Mouse (Mus musculus) CH12F3 (cell line): Measurements from ENCODE around the gene Tmem248.

Experiments
- in situ Hi-C: fragments of 300-500 bp; cut with MboI; formaldehyde crosslinking; loops from 2 replicates; pipeline ENCODE4 v1.14.3; 2020; ENCODE audit warnings: low sequenced_read_pairs

The Tmem248 gene

GRCm38 (mm10) chr5:130200233-130201029 is 16.4 kb upstream of the Tmem248 start:
- in situ Hi-C loops: no loop called here

GRCm38 (mm10) chr5:130203948-130204347 is 12.9 kb upstream of the Tmem248 start:
- in situ Hi-C loops: no loop called here

- in situ Hi-C loops: no loop called here
Observed at GRCm38 (mm10) chr5:130204560-130204959, 12.3 kb upstream of the Tmem248 start.

- in situ Hi-C loops: no loop called here
Observed at GRCm38 (mm10) chr5:130205441-130206023, 11.3 kb upstream of the Tmem248 start.

- in situ Hi-C loops: no loop called here
Observed at GRCm38 (mm10) chr5:130207299-130207698, 9.6 kb upstream of the Tmem248 start.

GRCm38 (mm10) chr5:130212956-130213355 is 3.9 kb upstream of the Tmem248 start:
- in situ Hi-C loops: no loop called here

- in situ Hi-C loops: no loop called here
Observed at GRCm38 (mm10) chr5:130217406-130217805, 525 bp downstream of the Tmem248 start.

GRCm38 (mm10) chr5:130218336-130218735 is 1.5 kb downstream of the Tmem248 start:
- in situ Hi-C loops: no loop called here

- in situ Hi-C loops: no loop called here
Observed at GRCm38 (mm10) chr5:130221316-130221715, 4.4 kb downstream of the Tmem248 start.

GRCm38 (mm10) chr5:130221760-130222145 is 4.9 kb downstream of the Tmem248 start:
- in situ Hi-C loops: no loop called here

- in situ Hi-C loops: no loop called here
Observed at GRCm38 (mm10) chr5:130222146-130223004, 5.5 kb downstream of the Tmem248 start.

- in situ Hi-C loops: no loop called here
Observed at GRCm38 (mm10) chr5:130226790-130227189, 9.9 kb downstream of the Tmem248 start.

GRCm38 (mm10) chr5:130228120-130228519 is 11.2 kb downstream of the Tmem248 start:
- in situ Hi-C loops: no loop called here

GRCm38 (mm10) chr5:130236302-130236701 is 19.4 kb downstream of the Tmem248 start:
- in situ Hi-C loops: no loop called here

GRCm38 (mm10) chr5:130239236-130239635 is 22.4 kb downstream of the Tmem248 start:
- in situ Hi-C loops: no loop called here

- in situ Hi-C loops: no loop called here
Observed at GRCm38 (mm10) chr5:130239856-130240255, 23.0 kb downstream of the Tmem248 start.

GRCm38 (mm10) chr5:130241426-130241825 is 24.5 kb downstream of the Tmem248 start:
- in situ Hi-C loops: no loop called here

- in situ Hi-C loops: no loop called here
Observed at GRCm38 (mm10) chr5:130247823-130248222, 30.9 kb downstream of the Tmem248 start.

- in situ Hi-C loops: loop anchor here (25.0 kb wide), 1 partner anchor 1242 kb away; the partner anchor contains the start of genes Ran and Stx2
Observed at GRCm38 (mm10) chr5:130254164-130255016, 37.5 kb downstream of the Tmem248 start.

GRCm38 (mm10) chr5:130255017-130255720 is 38.3 kb downstream of the Tmem248 start, which contains the start of the genes Sbds and Tyw1:
Gene Sbds (minus strand): TSS chr5:130255530.
Gene Tyw1 (plus strand): TSS chr5:130255619.
- in situ Hi-C loops: loop anchor here (25.0 kb wide), 1 partner anchor 1243 kb away; the partner anchor contains the start of genes Ran and Stx2
